Mouse (Mus musculus): ENCODE results near the gene Nup98.

Nup98 gene

GRCm38 (mm10) chr7:102116579-102117331, 93.2 kb downstream of the Nup98 start, which contains the start of gene Chrna10:
Gene Chrna10 (minus strand): TSS chr7:102116828.
- DNase-seq (ENCODE audit: low spot score), result no peak

GRCm38 (mm10) chr7:102113151-102113729, 96.7 kb downstream of the Nup98 start:
- no peak for DNase-seq (ENCODE audit: low spot score)

- DNase-seq (ENCODE audit: low spot score), result no peak
Measured at GRCm38 (mm10) chr7:102109746-102110145, 100.2 kb downstream of the Nup98 start.

GRCm38 (mm10) chr7:102109171-102109570, 100.8 kb downstream of the Nup98 start, which contains the start of gene Art5:
Gene Art5 (minus strand): TSS chr7:102109489.
- no peak for DNase-seq (ENCODE audit: low spot score)

GRCm38 (mm10) chr7:102108206-102108605, 101.8 kb downstream of the Nup98 start:
- DNase-seq (ENCODE audit: low spot score), result no peak

- no peak for DNase-seq (ENCODE audit: low spot score)
Measured at GRCm38 (mm10) chr7:102106700-102107141, 103.3 kb downstream of the Nup98 start.

GRCm38 (mm10) chr7:102104126-102104525, 105.8 kb downstream of the Nup98 start:
- DNase-seq (ENCODE audit: low spot score), result no peak

GRCm38 (mm10) chr7:102103555-102103954, 106.4 kb downstream of the Nup98 start:
- DNase-seq (ENCODE audit: low spot score), result no peak

GRCm38 (mm10) chr7:102102696-102103095, 107.3 kb downstream of the Nup98 start:
- DNase-seq (ENCODE audit: low spot score), result no peak

GRCm38 (mm10) chr7:102102241-102102640, 107.7 kb downstream of the Nup98 start:
- no peak for DNase-seq (ENCODE audit: low spot score)

GRCm38 (mm10) chr7:102101487-102101886, 108.5 kb downstream of the Nup98 start, which contains the start of gene Art1:
Gene Art1 (plus strand): TSS chr7:102101743.
- no peak for DNase-seq (ENCODE audit: low spot score)

GRCm38 (mm10) chr7:102100868-102101267, 109.1 kb downstream of the Nup98 start:
- no peak for DNase-seq (ENCODE audit: low spot score)

- DNase-seq (ENCODE audit: low spot score), result no peak
Measured at GRCm38 (mm10) chr7:102099760-102100661, 110.0 kb downstream of the Nup98 start.

GRCm38 (mm10) chr7:102087336-102087735, 122.6 kb downstream of the Nup98 start:
- DNase-seq (ENCODE audit: low spot score), result no peak

- DNase-seq (ENCODE audit: low spot score), result no peak
Measured at GRCm38 (mm10) chr7:102084041-102084696, 125.8 kb downstream of the Nup98 start.

- DNase-seq (ENCODE audit: low spot score), result no peak
Measured at GRCm38 (mm10) chr7:102082816-102083215, 127.2 kb downstream of the Nup98 start, which contains the start of gene Trpc2. Gene Trpc2 (plus strand): TSS chr7:102083116.

GRCm38 (mm10) chr7:102081784-102082183, 128.2 kb downstream of the Nup98 start:
- DNase-seq (ENCODE audit: low spot score), result no peak

- DNase-seq (ENCODE audit: low spot score), result no peak
Measured at GRCm38 (mm10) chr7:102080311-102080710, 129.7 kb downstream of the Nup98 start.

GRCm38 (mm10) chr7:102078517-102078916, 131.5 kb downstream of the Nup98 start:
- DNase-seq (ENCODE audit: low spot score), result no peak

GRCm38 (mm10) chr7:102076714-102077296, 133.2 kb downstream of the Nup98 start:
- DNase-seq (ENCODE audit: low spot score), result peak; percentile 15
